Mouse (Mus musculus): ENCODE data around the gene Txndc11.

Gene Txndc11

GRCm38 (mm10) chr16:11066029-11066832 lies 68.2 kb downstream of the Txndc11 start, which contains the start of gene Litaf:
TSS of gene Litaf (minus strand) at chr16:11066157.
- peak; percentile 99 for DNase-seq (ENCODE audit: extremely low read depth, insufficient read length, low spot score)

GRCm38 (mm10) chr16:11065431-11065830 lies 69.0 kb downstream of the Txndc11 start:
- no peak for DNase-seq (ENCODE audit: extremely low read depth, insufficient read length, low spot score)

- no peak for DNase-seq (ENCODE audit: extremely low read depth, insufficient read length, low spot score)
Observed at GRCm38 (mm10) chr16:11064742-11065141, 69.7 kb downstream of the Txndc11 start.

GRCm38 (mm10) chr16:11064341-11064740 lies 70.1 kb downstream of the Txndc11 start:
- no peak for DNase-seq (ENCODE audit: extremely low read depth, insufficient read length, low spot score)

GRCm38 (mm10) chr16:11062794-11063721 lies 71.4 kb downstream of the Txndc11 start:
- peak; percentile 92 for DNase-seq (ENCODE audit: extremely low read depth, insufficient read length, low spot score)

- no peak for DNase-seq (ENCODE audit: extremely low read depth, insufficient read length, low spot score)
Observed at GRCm38 (mm10) chr16:11060645-11061044, 73.8 kb downstream of the Txndc11 start, which contains the start of gene Snn. TSS of gene Snn (plus strand) at chr16:11060945.

GRCm38 (mm10) chr16:11055916-11056315 lies 78.5 kb downstream of the Txndc11 start:
- DNase-seq (ENCODE audit: extremely low read depth, insufficient read length, low spot score) = no peak

- no peak for DNase-seq (ENCODE audit: extremely low read depth, insufficient read length, low spot score)
Observed at GRCm38 (mm10) chr16:11054871-11055270, 79.6 kb downstream of the Txndc11 start.

- no peak for DNase-seq (ENCODE audit: extremely low read depth, insufficient read length, low spot score)
Observed at GRCm38 (mm10) chr16:11054409-11054808, 80.0 kb downstream of the Txndc11 start.

GRCm38 (mm10) chr16:11051134-11051533 lies 83.3 kb downstream of the Txndc11 start:
- no peak for DNase-seq (ENCODE audit: extremely low read depth, insufficient read length, low spot score)

GRCm38 (mm10) chr16:11050226-11050625 lies 84.2 kb downstream of the Txndc11 start:
- no peak for DNase-seq (ENCODE audit: extremely low read depth, insufficient read length, low spot score)

GRCm38 (mm10) chr16:11047130-11047529 lies 87.3 kb downstream of the Txndc11 start:
- no peak for DNase-seq (ENCODE audit: extremely low read depth, insufficient read length, low spot score)

GRCm38 (mm10) chr16:11046437-11046836 lies 88.0 kb downstream of the Txndc11 start:
- DNase-seq (ENCODE audit: extremely low read depth, insufficient read length, low spot score) = peak; percentile 53

GRCm38 (mm10) chr16:11043239-11043638 lies 91.2 kb downstream of the Txndc11 start:
- DNase-seq (ENCODE audit: extremely low read depth, insufficient read length, low spot score) = no peak

GRCm38 (mm10) chr16:11040603-11041002 lies 93.8 kb downstream of the Txndc11 start:
- DNase-seq (ENCODE audit: extremely low read depth, insufficient read length, low spot score) = no peak

GRCm38 (mm10) chr16:11035790-11036431 lies 98.5 kb downstream of the Txndc11 start:
- DNase-seq (ENCODE audit: extremely low read depth, insufficient read length, low spot score) = peak; percentile 72

GRCm38 (mm10) chr16:11035273-11035672 lies 99.2 kb downstream of the Txndc11 start:
- no peak for DNase-seq (ENCODE audit: extremely low read depth, insufficient read length, low spot score)

GRCm38 (mm10) chr16:11034193-11034803 lies 100.2 kb downstream of the Txndc11 start:
- peak; percentile 72 for DNase-seq (ENCODE audit: extremely low read depth, insufficient read length, low spot score)

- DNase-seq (ENCODE audit: extremely low read depth, insufficient read length, low spot score) = no peak
Observed at GRCm38 (mm10) chr16:11031320-11031719, 103.1 kb downstream of the Txndc11 start.

GRCm38 (mm10) chr16:11030844-11031243 lies 103.6 kb downstream of the Txndc11 start:
- no peak for DNase-seq (ENCODE audit: extremely low read depth, insufficient read length, low spot score)

Measured in 3134 (cell line).